ENCODE assay signal across 15 mouse cellular contexts in genomic region chr10:94550649-94551048, GRCm38 (mm10).
A peak's percentile ranks its signal among the peaks of the same experiment; 100 is the strongest.
DNase-seq lines count a peak whose midpoint lies in the region; ATAC-seq and TF ChIP-seq lines count a peak whose summit lies in the region.
"Had no signal": no experiment of that assay in that cellular context is flagged by ENCODE, and none has a peak within 500 bp of the region (broad histone marks: within the 10 kb centered on the region; RNA-seq: fewer than 3 reads in every experiment).

No protein-coding gene starts in this region.

- no peak for DNase-seq in heart, postnatal 10 days
- no peak for DNase-seq in lung, embryonic 14.5 days
- DNase-seq in lung, postnatal 36 days = no peak
- DNase-seq in brain, adult 2 months (ENCODE audit: low read depth, low spot score) = peak; percentile 83
- no peak for DNase-seq in thymus, adult 18-20 months
- DNase-seq: adrenal gland, postnatal 10 days; embryo, embryonic 11 days; kidney, postnatal 10 days; lung, adult 18-20 months had no signal

- no peak overlapping the region for H3K4me3 ChIP-seq in heart, embryonic 13.5 days
- H3K4me3 ChIP-seq in lung, embryonic 14.5 days (ENCODE audit: low read depth, low read length) = no peak overlapping the region
- H3K4me3 ChIP-seq in small intestine, adult 2 months (ENCODE audit: low read depth, low read length) = peak overlapping the region; percentile 34
- H3K4me3 ChIP-seq: hindbrain, embryonic 12.5 days; midbrain, embryonic 13.5 days; neural tube, embryonic 13.5 days had no signal

- peaks cover 35% of the 10 kb centered on the region for H3K4me1 ChIP-seq in heart, embryonic 13.5 days
- H3K4me1 ChIP-seq in lung, embryonic 14.5 days (ENCODE audit: insufficient read depth) = peaks cover 15% of the 10 kb centered on the region; the same call in 1 of the 2 replicates
- peaks cover 24% of the 10 kb centered on the region for H3K4me1 ChIP-seq in small intestine, adult 2 months (ENCODE audit: control insufficient read depth, insufficient read depth, insufficient read length, low read length)

- no peaks in the 10 kb centered on the region for H3K36me3 ChIP-seq in heart, embryonic 13.5 days
- H3K36me3 ChIP-seq in lung, embryonic 14.5 days (ENCODE audit: insufficient read depth) = no peaks in the 10 kb centered on the region
- H3K36me3 ChIP-seq in small intestine, adult 2 months (ENCODE audit: control insufficient read depth, insufficient read depth, low read length) = no peaks in the 10 kb centered on the region
- H3K36me3 ChIP-seq: hindbrain, embryonic 12.5 days; midbrain, embryonic 13.5 days; neural tube, embryonic 13.5 days had no signal

- H3K27ac ChIP-seq in heart, embryonic 13.5 days (replicated peaks) = peak overlapping the region; percentile 54
- H3K27ac ChIP-seq in lung, embryonic 14.5 days (ENCODE audit: low read depth) = peak overlapping the region; percentile 77; the same call in 1 of the 2 replicates
- H3K27ac ChIP-seq in small intestine, adult 2 months (ENCODE audit: insufficient read depth, low read depth, low read length) = peak overlapping the region; percentile 81
- H3K27ac ChIP-seq: hindbrain, embryonic 12.5 days; midbrain, embryonic 13.5 days; neural tube, embryonic 13.5 days had no signal

- no peak overlapping the region for H3K4me2 ChIP-seq in heart, embryonic 13.5 days
- no peak overlapping the region for H3K4me2 ChIP-seq in lung, embryonic 14.5 days
- H3K4me2 ChIP-seq: hindbrain, embryonic 12.5 days; midbrain, embryonic 13.5 days; neural tube, embryonic 13.5 days had no signal

- ATAC-seq in heart, embryonic 13.5 days (ENCODE audit: extremely low read depth, insufficient number of reproducible peaks, low FRiP score, low TSS enrichment) = no peak
- no peak for ATAC-seq in lung, embryonic 14.5 days (ENCODE audit: insufficient read depth)
- ATAC-seq: midbrain, embryonic 13.5 days had no signal

- peak; percentile 59; the same call in 1 of the 2 replicates for TF ChIP-seq POLR2A in small intestine, adult 2 months (IDR thresholded peaks at IDR 0.05; ENCODE audit: low read depth, low read length)

- H3K9ac ChIP-seq in heart, embryonic 13.5 days = peak overlapping the region; percentile 33; the same call in 1 of the 2 replicates
- no peak overlapping the region for H3K9ac ChIP-seq in lung, embryonic 14.5 days
- H3K9ac ChIP-seq: hindbrain, embryonic 12.5 days; midbrain, embryonic 13.5 days; neural tube, embryonic 13.5 days had no signal

- intact Hi-C loops in heart, postnatal 10 days (cut with DNase I) = no loop called here

- H3K27me3 ChIP-seq in heart, embryonic 13.5 days (replicated peaks) = no peaks in the 10 kb centered on the region
- no peaks in the 10 kb centered on the region for H3K27me3 ChIP-seq in lung, embryonic 14.5 days (ENCODE audit: insufficient read depth, low read length)
- H3K27me3 ChIP-seq in small intestine, adult 2 months (ENCODE audit: control insufficient read depth, insufficient read depth, low read length) = no peaks in the 10 kb centered on the region
- H3K27me3 ChIP-seq: CH12.LX; hindbrain, embryonic 12.5 days; midbrain, embryonic 13.5 days; neural tube, embryonic 13.5 days had no signal

- H3K9me3 ChIP-seq in heart, embryonic 13.5 days = no peaks in the 10 kb centered on the region
- H3K9me3 ChIP-seq in lung, embryonic 14.5 days (ENCODE audit: low read depth, low read length) = no peaks in the 10 kb centered on the region
- H3K9me3 ChIP-seq: hindbrain, embryonic 12.5 days; midbrain, embryonic 13.5 days; neural tube, embryonic 13.5 days had no signal

- WGBS in heart, embryonic 13.5 days = 43% methylated on average over 9 of the region's 9 CpGs
- 51% methylated on average over 9 of the region's 9 CpGs for WGBS in lung, embryonic 14.5 days
- 8% methylated on average over 9 of the region's 9 CpGs for WGBS in small intestine, adult 2 months

- no peak for TF ChIP-seq CTCF in lung, embryonic 14.5 days (IDR thresholded peaks at IDR 0.05; ENCODE audit: low read depth)
- TF ChIP-seq CTCF in small intestine, adult 2 months (IDR thresholded peaks at IDR 0.05; ENCODE audit: extremely low read depth, insufficient read length, insufficient replicate concordance, low read depth, low read length) = no peak
